Mouse (Mus musculus) neural tube, embryonic 14.5 days (tissue): ENCODE measurements around the gene 1700066M21Rik. TPM values are rescaled to one million over a fixed set of nuclear protein-coding genes. Genes with fewer than 3 reads are reported as not detected.

Experiments used
- ATAC-seq: fragments of 200-750 bp; cut with Nextera tagmentation; 2 replicates; pipeline ENCODE4 v1.8.0; 2017; ENCODE audit warnings: low read depth, mild to moderate bottlenecking, moderate TSS enrichment, moderate library complexity
- H3K27ac ChIP-seq: fragments of 300-500 bp; sonication (generic); 2 replicates; pipeline ENCODE4 v1.5.1; 2014; ENCODE audit warnings: low read depth, mild to moderate bottlenecking, control low read depth, low read length, moderate library complexity, mixed read lengths
- H3K27me3 ChIP-seq: fragments of 300-500 bp; sonication (generic); 2 replicates; pipeline ENCODE4 v1.6.1; 2014; ENCODE audit warnings: low read length; ENCODE audit not compliant: control insufficient read depth, insufficient read depth
- H3K36me3 ChIP-seq: fragments of 300-500 bp; sonication (generic); 2 replicates; pipeline ENCODE4 v1.6.1; 2014; ENCODE audit warnings: low read length, mixed read lengths; ENCODE audit not compliant: control insufficient read depth, insufficient read depth
- H3K4me1 ChIP-seq: fragments of 300-500 bp; sonication (generic); 2 replicates; pipeline ENCODE4 v1.6.1; 2014; ENCODE audit warnings: low read length; ENCODE audit not compliant: control insufficient read depth, insufficient read depth
- H3K4me2 ChIP-seq: fragments of 300-500 bp; sonication (generic); 2 replicates; pipeline ENCODE4 v1.6.1; 2014; ENCODE audit warnings: mild to moderate bottlenecking, low read depth, low read length, control low read depth
- H3K4me3 ChIP-seq: fragments of 300-500 bp; sonication (generic); 2 replicates; pipeline ENCODE4 v1.5.1; 2014; ENCODE audit warnings: low read depth, low read length, control low read depth, mixed read lengths
- H3K9ac ChIP-seq: fragments of 300-500 bp; sonication (generic); replicated peaks from 2 replicates; pipeline ENCODE4 v1.6.1; 2014; ENCODE audit warnings: low read depth, mild to moderate bottlenecking, control low read depth, low read length, mixed read lengths
- H3K9me3 ChIP-seq: fragments of 300-500 bp; sonication (generic); 2 replicates; pipeline ENCODE4 v1.6.1; 2016; ENCODE audit warnings: low read length; ENCODE audit not compliant: control insufficient read depth
- WGBS: fragments of 180-500 bp; shearing (Covaris S2); extraction: QIAGEN DNeasy Blood & Tissue Kit; methylation state at CpG from one replicate; pipeline ENCODE4 v1.1.7; 2014; 5-methylcytosine and 5-hydroxymethylcytosine counted together
- polyA plus RNA-seq: library from polyadenylated mRNA; unstranded; fragments of >200 nt; fragmentation: Nextera tagmentation; extraction: Ambion mirVana; gene quantifications from 2 replicates; pipeline ENCODE4 v1.2.1, GENCODE M21; 2014

1700066M21Rik gene
- polyA plus RNA-seq, 1 experiment from 2014 or later, result 26.3 TPM

DNA sequence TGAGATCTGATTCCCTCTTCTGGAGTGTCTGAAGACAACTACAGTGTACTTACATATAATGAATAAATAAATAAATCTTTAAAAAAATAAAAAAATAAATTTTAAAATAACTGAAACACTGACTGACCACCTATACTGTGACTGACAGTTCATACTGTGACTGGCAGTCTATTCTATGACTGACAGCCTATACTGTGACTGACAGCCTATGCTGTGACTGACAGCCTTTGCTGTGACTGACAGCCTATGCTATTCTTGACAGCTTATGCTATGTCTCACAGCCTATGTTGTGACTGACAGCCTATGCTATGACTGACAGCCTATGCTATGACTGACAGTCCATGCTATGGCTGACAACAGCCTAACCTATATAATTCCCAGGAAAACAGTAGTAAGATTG, 29.9 kb upstream of the 1700066M21Rik start:
- Histone ChIP-seq H3K36me3 (no peaks in the 10 kb centered on the region), H3K9me3 (no peaks in the 10 kb centered on the region), H3K4me1 (no peaks in the 10 kb centered on the region), H3K4me2 (no peak overlapping the region), H3K27ac (no peak overlapping the region), H3K9ac (no peak overlapping the region), H3K4me3 (no peak overlapping the region), H3K27me3 (no peaks in the 10 kb centered on the region)
- ATAC-seq, result no peak

DNA sequence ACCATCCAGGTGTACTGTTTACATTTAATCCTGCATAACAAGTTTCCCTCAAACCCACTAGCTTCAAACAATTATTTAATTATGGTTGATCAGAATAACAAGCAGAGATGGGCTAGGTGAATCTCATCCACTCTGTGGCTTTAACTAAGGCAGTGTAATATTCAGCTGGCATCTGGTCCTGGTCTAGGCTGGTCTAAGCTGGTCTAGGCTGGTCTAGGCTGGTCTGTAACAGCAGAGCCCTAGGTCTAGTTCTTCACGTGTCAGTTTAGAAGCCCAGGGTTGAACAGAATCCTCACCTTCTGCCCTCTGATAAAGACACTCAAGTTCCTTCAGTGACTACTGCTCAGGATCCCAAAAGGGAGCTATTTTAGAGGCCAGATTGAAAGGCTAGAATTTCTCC, 25.5 kb upstream of the 1700066M21Rik start:
- 75% methylated on average over 1 of the region's 1 CpGs for WGBS
- no peak for ATAC-seq

DNA sequence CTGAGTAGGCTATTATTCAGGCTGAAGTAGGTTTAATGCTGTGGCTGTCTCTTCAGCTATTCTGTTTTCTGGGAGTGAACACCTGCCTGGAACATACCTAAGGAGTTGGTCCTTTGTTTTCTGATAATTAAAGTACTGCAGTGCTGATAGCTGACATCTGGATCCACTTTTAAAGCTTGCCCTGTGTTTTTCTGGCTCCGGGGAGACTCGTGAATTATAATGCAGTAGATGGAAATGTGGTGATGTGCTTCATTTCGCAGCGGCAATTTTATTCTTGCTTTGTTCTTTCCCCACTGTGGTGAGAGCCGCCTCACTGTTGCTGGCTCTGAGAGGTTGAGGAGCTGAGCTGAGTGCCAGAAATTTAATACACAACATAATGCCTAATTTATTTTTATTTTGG, 18.9 kb upstream of the 1700066M21Rik start:
- Histone ChIP-seq H3K9me3 (no peaks in the 10 kb centered on the region), H3K4me1 (no peaks in the 10 kb centered on the region), H3K27ac (no peak overlapping the region), H3K4me2 (no peak overlapping the region), H3K36me3 (no peaks in the 10 kb centered on the region), H3K4me3 (no peak overlapping the region), H3K9ac (no peak overlapping the region), H3K27me3 (no peaks in the 10 kb centered on the region)
- ATAC-seq, result peak; percentile 54; the same call in 1 of the 2 replicates
- WGBS, result 67% methylated on average over 5 of the region's 5 CpGs

More for the DNA sequence above, 25.5 kb upstream of the 1700066M21Rik start:
- Histone ChIP-seq H3K4me1 (no peaks in the 10 kb centered on the region), H3K4me3 (no peak overlapping the region), H3K36me3 (no peaks in the 10 kb centered on the region), H3K9ac (no peak overlapping the region), H3K27ac (no peak overlapping the region), H3K4me2 (no peak overlapping the region), H3K27me3 (no peaks in the 10 kb centered on the region), H3K9me3 (no peaks in the 10 kb centered on the region)

DNA sequence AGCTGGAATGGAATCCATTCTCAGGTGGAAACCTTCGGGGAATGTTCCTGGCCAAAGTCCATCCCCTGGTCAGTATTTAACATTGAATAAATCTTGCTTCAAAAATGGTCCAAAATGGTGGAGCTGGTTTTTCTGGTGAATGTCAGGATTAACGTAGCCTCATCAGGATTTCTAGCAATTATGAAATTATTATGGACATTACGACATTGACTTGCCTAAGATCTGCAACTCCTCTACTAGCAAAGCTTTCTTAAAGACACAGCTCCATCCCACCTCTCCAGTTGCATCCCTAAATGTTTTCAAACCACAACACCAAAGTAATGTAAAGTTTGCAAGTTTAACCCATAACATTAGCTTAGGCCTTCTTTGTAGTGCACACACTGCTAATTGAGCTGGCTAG, 10.0 kb upstream of the 1700066M21Rik start:
- H3K4me1 ChIP-seq, result no peaks in the 10 kb centered on the region
- H3K4me3 ChIP-seq, result no peak overlapping the region
- ATAC-seq, result no peak
- H3K4me2 ChIP-seq, result no peak overlapping the region
- no peaks in the 10 kb centered on the region for H3K9me3 ChIP-seq
- no peak overlapping the region for H3K27ac ChIP-seq
- H3K36me3 ChIP-seq, result no peaks in the 10 kb centered on the region
- no peak overlapping the region for H3K9ac ChIP-seq
- 94% methylated on average over 3 of the region's 3 CpGs for WGBS
- H3K27me3 ChIP-seq, result no peaks in the 10 kb centered on the region

DNA sequence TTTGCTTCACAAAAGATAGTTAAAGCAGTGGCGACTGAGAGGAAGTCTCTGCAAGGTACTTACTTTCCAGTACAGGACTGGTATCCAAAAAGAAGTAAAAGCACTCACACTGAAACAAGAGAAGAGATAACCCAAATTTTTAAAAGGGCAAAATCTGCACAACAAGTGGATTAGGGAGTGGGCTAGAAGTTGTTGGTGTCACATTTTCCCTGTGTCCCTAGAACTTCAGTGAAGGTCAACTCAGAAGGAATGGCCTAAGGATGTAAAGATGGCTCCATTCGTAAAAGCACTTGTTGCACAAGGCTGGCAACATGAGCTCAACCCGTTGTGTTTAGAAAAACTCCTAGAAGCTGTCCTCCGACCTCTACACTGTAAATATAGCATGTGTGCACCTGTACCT, 8.3 kb upstream of the 1700066M21Rik start:
- no peak overlapping the region for H3K9ac ChIP-seq
- H3K36me3 ChIP-seq, result no peaks in the 10 kb centered on the region
- WGBS, result 91% methylated on average over 4 of the region's 4 CpGs
- H3K9me3 ChIP-seq, result no peaks in the 10 kb centered on the region
- no peak overlapping the region for H3K4me3 ChIP-seq
- H3K27ac ChIP-seq, result no peak overlapping the region
- ATAC-seq, result no peak
- H3K27me3 ChIP-seq, result no peaks in the 10 kb centered on the region
- no peak overlapping the region for H3K4me2 ChIP-seq
- H3K4me1 ChIP-seq, result no peaks in the 10 kb centered on the region

DNA sequence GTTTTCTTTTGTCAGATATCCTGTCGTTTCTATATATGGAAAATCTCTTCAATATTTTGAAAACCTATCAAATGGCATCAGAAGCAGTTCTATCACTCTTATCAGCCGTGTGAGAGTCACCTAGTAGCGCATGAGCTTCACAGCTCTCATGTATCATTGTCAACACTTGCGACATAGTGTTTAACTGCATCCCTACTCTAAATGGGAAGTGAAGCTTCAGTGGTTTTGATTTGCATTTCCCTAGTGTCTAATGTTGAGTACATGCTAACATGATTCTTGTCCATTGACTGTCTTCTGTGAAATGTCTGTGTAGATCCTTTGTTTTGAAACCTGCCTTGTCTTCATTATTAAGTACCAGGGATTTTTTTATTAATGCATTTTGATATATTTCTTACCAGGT, 7.0 kb upstream of the 1700066M21Rik start:
- WGBS, result 79% methylated on average over 4 of the region's 4 CpGs
- Histone ChIP-seq H3K4me1 (no peaks in the 10 kb centered on the region), H3K36me3 (no peaks in the 10 kb centered on the region), H3K4me2 (no peak overlapping the region), H3K9ac (no peak overlapping the region), H3K4me3 (no peak overlapping the region), H3K27me3 (no peaks in the 10 kb centered on the region), H3K9me3 (no peaks in the 10 kb centered on the region), H3K27ac (no peak overlapping the region)
- ATAC-seq, result no peak

DNA sequence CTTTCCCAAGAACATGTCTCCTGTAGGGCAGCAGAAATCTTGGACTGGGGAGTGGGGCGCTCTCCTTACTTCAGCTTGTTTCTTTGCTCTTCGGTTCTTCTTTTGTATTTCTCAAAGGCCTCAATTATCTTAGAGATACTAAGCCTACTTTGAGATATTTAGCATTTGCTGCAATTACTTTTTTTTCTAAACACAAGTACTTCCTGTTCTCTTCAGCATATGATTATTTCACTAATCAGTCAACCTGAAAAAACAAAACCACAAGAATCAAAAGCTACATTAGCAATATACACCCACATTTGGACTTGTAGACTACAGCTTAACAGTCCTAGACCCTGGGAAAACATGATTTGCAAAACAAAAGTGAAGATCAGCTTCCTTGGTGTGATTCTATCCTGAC, 2.1 kb upstream of the 1700066M21Rik start:
- ATAC-seq, result no peak
- no peak overlapping the region for H3K9ac ChIP-seq
- H3K4me1 ChIP-seq, result peaks cover 3% of the 10 kb centered on the region; the same call in 1 of the 2 replicates
- no peaks in the 10 kb centered on the region for H3K36me3 ChIP-seq
- H3K27me3 ChIP-seq, result 0 out of 2 replicates have a peak, but pooled peaks cover 2% of the 10 kb centered on the region
- H3K27ac ChIP-seq, result no peak overlapping the region
- no peaks in the 10 kb centered on the region for H3K9me3 ChIP-seq
- no peak overlapping the region for H3K4me2 ChIP-seq
- H3K4me3 ChIP-seq, result no peak overlapping the region
- WGBS, result 100% methylated on average over 2 of the region's 2 CpGs

DNA sequence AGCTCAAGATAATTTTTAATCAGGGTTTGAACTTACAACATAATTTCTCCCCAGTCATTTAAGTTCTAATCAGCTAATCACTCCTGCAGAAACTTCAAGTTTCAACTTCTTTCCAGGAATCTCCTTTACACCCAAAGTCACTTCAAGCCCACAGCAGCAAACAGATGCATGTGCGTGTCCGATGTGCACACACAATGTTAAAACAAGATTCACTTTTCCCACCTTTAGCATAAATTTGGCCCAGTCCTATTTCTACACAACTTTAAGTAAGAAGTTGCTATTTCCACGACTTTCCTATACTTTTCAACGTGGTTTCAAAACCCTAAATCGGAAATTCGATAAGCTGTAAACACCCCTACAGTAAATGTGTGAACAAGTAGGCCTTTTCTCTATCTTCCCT, 614 bp upstream of the 1700066M21Rik start:
- Histone ChIP-seq H3K4me1 (peaks cover 3% of the 10 kb centered on the region; the same call in 1 of the 2 replicates), H3K27ac (no peak overlapping the region), H3K36me3 (no peaks in the 10 kb centered on the region), H3K9ac (no peak overlapping the region), H3K27me3 (0 out of 2 replicates have a peak, but pooled peaks cover 2% of the 10 kb centered on the region), H3K9me3 (no peaks in the 10 kb centered on the region), H3K4me3 (no peak overlapping the region), H3K4me2 (peak overlapping the region; percentile 34)
- WGBS, result 74% methylated on average over 6 of the region's 6 CpGs
- no peak for ATAC-seq

DNA sequence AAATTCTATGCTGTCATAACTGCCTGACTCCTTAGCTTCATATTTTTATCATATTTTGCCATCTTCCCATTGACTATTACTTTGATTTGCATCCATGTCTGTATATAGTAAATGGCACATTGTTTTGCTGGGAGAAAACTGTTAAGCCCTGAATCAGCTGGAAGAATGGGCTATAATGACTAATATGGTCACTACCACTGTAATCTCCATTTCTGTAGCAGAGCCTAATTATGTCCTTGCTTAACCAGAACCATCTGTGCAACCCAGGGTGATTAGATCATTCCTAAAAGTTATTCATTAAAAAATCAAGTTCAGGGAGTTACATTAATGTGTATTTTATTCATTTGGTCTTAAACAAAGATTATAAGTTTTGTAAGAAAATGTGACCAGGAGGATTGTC, 9.1 kb downstream of the 1700066M21Rik start:
- H3K4me3 ChIP-seq, result no peak overlapping the region
- H3K4me1 ChIP-seq, result no peaks in the 10 kb centered on the region
- no peak overlapping the region for H3K4me2 ChIP-seq
- H3K9ac ChIP-seq, result no peak overlapping the region
- H3K27me3 ChIP-seq, result no peaks in the 10 kb centered on the region
- no peaks in the 10 kb centered on the region for H3K9me3 ChIP-seq
- no peak for ATAC-seq
- H3K36me3 ChIP-seq, result no peaks in the 10 kb centered on the region
- H3K27ac ChIP-seq, result no peak overlapping the region

DNA sequence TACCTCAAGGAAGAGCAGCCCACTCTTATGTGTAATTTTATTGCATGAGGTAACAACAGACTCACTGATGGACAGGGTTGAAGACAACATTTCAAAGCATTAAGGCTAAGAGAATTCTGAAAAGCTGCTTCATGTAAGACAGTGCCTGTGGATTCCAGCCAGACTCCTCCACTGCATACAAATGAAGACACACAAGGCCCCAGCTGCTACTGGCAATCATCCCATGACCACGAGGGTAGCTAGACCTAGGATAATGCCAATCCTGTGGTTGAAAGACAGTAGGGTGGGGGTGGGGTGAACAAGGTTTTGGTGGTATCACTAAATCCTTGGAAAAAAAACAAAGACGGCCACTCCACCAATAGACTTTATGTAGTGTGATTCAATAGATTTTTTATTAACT, 10.5 kb downstream of the 1700066M21Rik start:
- no peaks in the 10 kb centered on the region for H3K36me3 ChIP-seq
- no peak overlapping the region for H3K4me3 ChIP-seq
- no peak overlapping the region for H3K4me2 ChIP-seq
- H3K27me3 ChIP-seq, result no peaks in the 10 kb centered on the region
- H3K27ac ChIP-seq, result 0 out of 2 replicates have a peak overlapping the region, but pooled peaks have one; percentile 22
- H3K9ac ChIP-seq, result no peak overlapping the region
- no peaks in the 10 kb centered on the region for H3K9me3 ChIP-seq
- no peaks in the 10 kb centered on the region for H3K4me1 ChIP-seq
- peak; percentile 96 for ATAC-seq
- 40% methylated on average over 2 of the region's 2 CpGs for WGBS
